ENCODE assay signal across 8 mouse cellular contexts in genomic region chr11:60106543-60107110, GRCm38 (mm10). TPM values are rescaled to one million over a fixed set of nuclear protein-coding genes. Genes with fewer than 3 reads are reported as not detected.
DNase-seq lines count a peak whose midpoint lies in the region; ATAC-seq and TF ChIP-seq lines count a peak whose summit lies in the region.

No protein-coding gene starts in this region.

- DNase-seq in cerebellum, adult 11 months: peak; percentile 41
- peak; percentile 37 to 62 for DNase-seq in frontal cortex, postnatal 25 days (ENCODE audit: low spot score in 2 of 2)
- DNase-seq in layer of hippocampus, postnatal 25 days (ENCODE audit: extremely low spot score in 1 of 2, low spot score in 1 of 2): peak; percentile 44 to 45
- DNase-seq in lung, postnatal 36 days: peak; percentile 37
- DNase-seq in spleen, postnatal 36 days (ENCODE audit: low spot score in 2 of 2): peak; percentile 28 to 41

- H3K9me3 ChIP-seq in hindbrain, embryonic 13.5 days: no peaks in the 10 kb centered on the region

- under 1% methylated on average over 14 of the region's 14 CpGs for WGBS in hindbrain, embryonic 13.5 days

- H3K4me1 ChIP-seq in bone marrow macrophage, adult 2 months (ENCODE audit: control insufficient read depth, insufficient read depth, low read length): peaks cover 50% of the 10 kb centered on the region
- peaks cover 54% of the 10 kb centered on the region for H3K4me1 ChIP-seq in hindbrain, embryonic 13.5 days (replicated peaks)

- no peak for TF ChIP-seq POLR2A in bone marrow macrophage, adult 2 months (IDR thresholded peaks at IDR 0.05; ENCODE audit: borderline replicate concordance, low read depth, low read length)

- H3K9ac ChIP-seq in hindbrain, embryonic 13.5 days: peak overlapping the region; percentile 100

- peak overlapping the region; percentile 89 for H3K4me2 ChIP-seq in hindbrain, embryonic 13.5 days

- peak overlapping the region; percentile 64 for H3K4me3 ChIP-seq in bone marrow macrophage, adult 2 months (ENCODE audit: insufficient read depth, low read length)
- peak overlapping the region; percentile 98 for H3K4me3 ChIP-seq in hindbrain, embryonic 13.5 days

- peak overlapping the region; percentile 61 for H3K27ac ChIP-seq in bone marrow macrophage, adult 2 months (ENCODE audit: insufficient read depth, low read depth, low read length)
- peak overlapping the region; percentile 98 for H3K27ac ChIP-seq in hindbrain, embryonic 13.5 days

- ATAC-seq in cerebellum, adult (ENCODE audit: insufficient number of reproducible peaks, low FRiP score, low TSS enrichment): no peak
- peak; percentile 46 for ATAC-seq in hindbrain, embryonic 13.5 days (ENCODE audit: low FRiP score)

- H3K27me3 ChIP-seq in hindbrain, embryonic 13.5 days: no peaks in the 10 kb centered on the region

- H3K36me3 ChIP-seq in hindbrain, embryonic 13.5 days: no peaks in the 10 kb centered on the region

- TF ChIP-seq CTCF in bone marrow macrophage, adult 2 months (IDR thresholded peaks at IDR 0.05; ENCODE audit: low read depth, low read length): no peak

RNA-seq across cellular contexts. Expression of gene Rai1, which starts 1.8 kb away (rescaled TPM):
- 11.3 and 12.9 TPM in 2 replicates for polyA plus RNA-seq in bone marrow macrophage, adult 2 months (2012; ENCODE audit: insufficient read depth, insufficient read length, missing spikeins)
- 32.6 and 32.7 TPM in 2 replicates for polyA plus RNA-seq in hindbrain, embryonic 13.5 days (2015; fragmentation: Nextera tagmentation; extraction: Ambion mirVana)
- total RNA-seq in layer of hippocampus, postnatal 25 days (2021): 10 to 100 TPM; 60.2 to 76.4 TPM
